Mouse (Mus musculus) ES-Bruce4 (cell line): Measurements from ENCODE around the gene Iqcd. TPM values are rescaled to one million over a fixed set of nuclear protein-coding genes. Genes with fewer than 3 reads are reported as not detected.

Experiments used
- H3K27ac ChIP-seq: 2 replicates; pipeline ENCODE4 v1.5.1; 2012; ENCODE audit warnings: low read length, inconsistent platforms; ENCODE audit not compliant: insufficient read depth
- H3K27me3 ChIP-seq: 2 replicates; pipeline ENCODE4 v1.6.1; 2012; ENCODE audit warnings: mild to moderate bottlenecking, low read length, inconsistent platforms; ENCODE audit not compliant: control insufficient read depth, poor library complexity, insufficient read depth, severe bottlenecking
- H3K36me3 ChIP-seq: 2 replicates; pipeline ENCODE4 v1.6.1; 2012; ENCODE audit warnings: inconsistent platforms, mild to moderate bottlenecking, low read length, moderate library complexity; ENCODE audit not compliant: control insufficient read depth, poor library complexity, insufficient read depth, severe bottlenecking
- H3K4me1 ChIP-seq: one replicate; pipeline ENCODE4 v1.8.1; 2011; ENCODE audit warnings: low read length; ENCODE audit not compliant: control insufficient read depth, insufficient read depth
- H3K4me3 ChIP-seq: 2 replicates; pipeline ENCODE4 v1.5.1; 2011; ENCODE audit warnings: low read depth, mild to moderate bottlenecking, low read length
- H3K9ac ChIP-seq: 2 replicates; pipeline ENCODE4 v1.6.1; 2012; ENCODE audit warnings: low read depth, mild to moderate bottlenecking, inconsistent platforms; ENCODE audit not compliant: poor library complexity, severe bottlenecking
- H3K9me3 ChIP-seq: replicated peaks from 2 replicates; pipeline ENCODE4 v1.6.1; 2012; ENCODE audit warnings: mild to moderate bottlenecking, low read length, inconsistent platforms; ENCODE audit not compliant: control insufficient read depth, poor library complexity, insufficient read depth, severe bottlenecking
- CTCF ChIP-seq: IDR thresholded peaks from one replicate; pipeline ENCODE4 v1.8.1; 2011; ENCODE audit warnings: low read depth, low read length
- EP300 ChIP-seq: IDR thresholded peaks from 2 replicates; pipeline ENCODE4 v1.6.1; 2011; ENCODE audit warnings: low read depth, low read length; ENCODE audit not compliant: insufficient read depth
- POLR2A ChIP-seq: IDR thresholded peaks from one replicate; pipeline ENCODE4 v1.8.1; 2011; ENCODE audit warnings: low read length; ENCODE audit not compliant: insufficient read depth
- polyA plus RNA-seq: library from polyadenylated mRNA; stranded (reverse); fragments of >200 nt; gene quantifications from 2 replicates; pipeline ENCODE4 v1.2.4, GENCODE M21; 2011; ENCODE audit warnings: low read depth; ENCODE audit not compliant: missing spikeins, insufficient read depth, insufficient read length

Iqcd gene
- polyA plus RNA-seq, 1 experiment = 0.37 TPM

DNA sequence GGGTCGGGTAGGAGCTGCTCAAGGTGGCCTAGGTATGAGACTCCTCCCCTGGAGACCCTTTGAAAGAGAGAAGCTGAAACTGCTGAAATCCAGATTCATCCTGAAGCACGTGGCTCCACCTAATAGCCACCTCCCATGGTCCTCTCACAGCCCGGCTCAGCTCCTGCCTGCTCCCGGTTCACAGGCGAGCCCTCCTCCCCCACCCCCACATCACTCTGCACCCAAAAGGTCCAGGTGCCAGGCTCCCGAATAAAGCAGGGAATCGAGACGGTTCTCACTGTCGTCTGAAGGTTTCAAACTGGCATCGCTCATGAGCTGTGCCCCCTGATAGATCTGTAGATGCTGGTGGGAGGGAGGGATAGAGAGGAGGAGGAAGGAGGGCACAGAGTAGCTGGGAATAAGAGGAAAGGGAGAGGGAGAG is 16.4 kb downstream of the Iqcd start:
- Histone ChIP-seq H3K9ac (peak overlapping the region; percentile 53), H3K4me3 (peak overlapping the region; percentile 66), H3K4me1 (peaks cover 3% of the 10 kb centered on the region), H3K27me3 (no peaks in the 10 kb centered on the region), H3K27ac (peak overlapping the region; percentile 13; the same call in 1 of the 2 replicates), H3K36me3 (no peaks in the 10 kb centered on the region), H3K9me3 (no peaks in the 10 kb centered on the region)
- TF ChIP-seq EP300 (no peak), POLR2A (no peak), CTCF (no peak)

DNA sequence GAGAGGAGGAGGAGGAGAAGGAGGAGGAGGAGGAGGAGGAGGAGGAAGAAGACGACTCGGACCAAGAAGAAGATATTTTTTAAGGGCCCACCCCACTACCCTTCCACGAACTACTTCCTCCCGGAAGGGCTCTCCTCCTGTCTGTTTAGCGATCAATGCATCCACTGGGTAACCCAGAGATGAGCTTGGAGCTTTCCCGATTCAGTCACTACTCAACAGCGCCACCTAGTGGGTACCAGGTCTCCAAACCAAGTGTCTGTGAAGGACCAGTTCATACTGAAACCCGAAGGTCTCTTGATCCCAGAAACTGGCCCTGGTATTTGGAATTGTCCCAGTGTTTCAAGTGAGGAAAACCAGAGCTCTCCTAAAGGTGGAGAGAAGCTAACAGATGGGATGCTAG is 16.9 kb downstream of the Iqcd start:
- Histone ChIP-seq H3K27me3 (no peaks in the 10 kb centered on the region), H3K4me3 (peak overlapping the region; percentile 74; the same call in 1 of the 2 replicates), H3K36me3 (no peaks in the 10 kb centered on the region), H3K9ac (peak overlapping the region; percentile 53), H3K4me1 (peaks cover 3% of the 10 kb centered on the region), H3K9me3 (no peaks in the 10 kb centered on the region), H3K27ac (no peak overlapping the region)
- TF ChIP-seq EP300 (no peak), CTCF (peak; percentile 77), POLR2A (no peak)

DNA sequence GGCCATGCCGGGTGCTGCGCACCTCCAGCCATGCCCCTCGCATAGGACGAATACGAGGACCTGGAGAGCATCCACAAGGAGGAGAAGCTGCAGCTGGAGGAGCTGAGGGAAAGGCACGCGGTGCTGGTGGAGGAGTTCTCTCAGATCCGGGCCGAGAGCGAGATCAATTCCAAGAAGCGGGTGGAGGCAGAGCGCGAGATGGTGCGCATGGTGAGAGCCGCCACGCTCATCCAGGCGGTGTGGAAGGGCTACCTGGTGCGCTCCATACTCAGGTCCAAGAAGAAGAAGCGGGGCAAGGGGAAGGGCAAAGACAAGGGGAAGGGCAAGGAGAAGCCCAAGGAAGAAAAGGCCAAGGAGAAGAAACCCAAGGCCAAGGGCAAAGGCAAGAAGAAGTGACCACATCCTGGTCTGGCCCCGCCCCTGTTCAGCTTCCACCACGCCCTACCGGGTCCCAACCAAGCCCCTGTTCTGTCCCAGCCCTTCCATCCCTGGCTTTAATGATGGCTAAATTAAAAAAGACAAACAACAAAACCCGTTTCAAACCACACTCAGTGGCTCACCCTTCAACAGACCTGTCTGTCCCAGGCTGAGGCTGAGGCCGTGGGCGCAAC is 17.9 kb downstream of the Iqcd start:
- H3K9ac ChIP-seq = 0 out of 2 replicates have a peak overlapping the region, but pooled peaks have one; percentile 11
- no peaks in the 10 kb centered on the region for H3K9me3 ChIP-seq
- H3K4me1 ChIP-seq = peaks cover 3% of the 10 kb centered on the region
- H3K27me3 ChIP-seq = no peaks in the 10 kb centered on the region
- H3K36me3 ChIP-seq = no peaks in the 10 kb centered on the region
- peak overlapping the region; percentile 74 for H3K4me3 ChIP-seq
- no peak overlapping the region for H3K27ac ChIP-seq
- TF ChIP-seq CTCF (peak; percentile 4), EP300 (no peak)

DNA sequence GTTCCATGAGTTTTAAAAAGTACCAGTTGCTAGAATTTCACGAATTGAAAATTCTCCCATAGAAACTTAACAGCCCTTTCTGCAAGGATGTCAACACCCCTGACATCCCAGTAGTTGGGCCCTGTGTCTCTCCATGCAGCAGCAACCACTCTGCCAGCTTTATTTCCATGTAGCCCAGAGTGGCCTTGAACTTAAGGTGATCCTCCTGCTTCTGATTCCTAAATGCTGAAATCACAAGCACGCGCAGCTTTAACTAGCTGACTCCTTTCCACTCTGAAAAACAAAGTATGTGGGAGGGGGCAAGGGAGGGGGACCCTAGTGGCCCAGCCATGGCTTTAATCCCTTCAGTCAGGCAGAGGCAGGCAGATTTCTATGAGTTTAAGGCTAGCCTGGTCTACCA is 18.5 kb downstream of the Iqcd start:
- Histone ChIP-seq H3K9ac (no peak overlapping the region), H3K27ac (no peak overlapping the region), H3K4me1 (peaks cover 3% of the 10 kb centered on the region), H3K4me3 (no peak overlapping the region), H3K27me3 (no peaks in the 10 kb centered on the region), H3K9me3 (no peaks in the 10 kb centered on the region), H3K36me3 (no peaks in the 10 kb centered on the region)
- TF ChIP-seq CTCF = no peak
- no peak for TF ChIP-seq EP300
- no peak for TF ChIP-seq POLR2A

DNA sequence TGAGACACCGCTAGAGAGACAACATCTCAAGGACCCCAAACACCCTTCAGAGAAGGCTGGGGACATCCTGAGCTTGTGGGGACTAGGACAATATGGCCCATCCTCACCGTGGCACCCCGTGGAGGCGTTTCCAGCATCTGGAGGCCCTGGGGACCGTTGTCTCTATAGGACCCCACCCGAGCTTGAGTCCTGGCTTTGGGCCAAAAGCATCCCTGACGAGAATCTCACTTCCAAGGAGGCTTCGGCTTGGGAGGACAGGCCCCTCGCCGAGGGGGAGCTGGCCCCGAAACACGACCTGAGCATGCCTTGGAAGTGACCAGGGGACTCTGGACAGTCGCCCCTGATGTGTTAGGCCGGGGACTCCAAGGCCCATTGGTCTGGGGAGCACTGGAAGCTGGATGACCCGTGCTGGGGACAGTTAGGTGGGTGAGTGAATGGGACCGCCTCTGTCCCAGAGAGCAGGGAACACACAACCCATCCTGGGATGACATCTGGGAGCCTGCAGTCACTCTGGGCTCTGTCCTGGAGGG is 20.5 kb downstream of the Iqcd start:
- Histone ChIP-seq H3K36me3 (no peaks in the 10 kb centered on the region), H3K4me3 (no peak overlapping the region), H3K9me3 (no peaks in the 10 kb centered on the region), H3K27me3 (no peaks in the 10 kb centered on the region), H3K27ac (no peak overlapping the region), H3K4me1 (peaks cover 3% of the 10 kb centered on the region), H3K9ac (no peak overlapping the region)
- no peak for TF ChIP-seq CTCF
- no peak for TF ChIP-seq POLR2A

DNA sequence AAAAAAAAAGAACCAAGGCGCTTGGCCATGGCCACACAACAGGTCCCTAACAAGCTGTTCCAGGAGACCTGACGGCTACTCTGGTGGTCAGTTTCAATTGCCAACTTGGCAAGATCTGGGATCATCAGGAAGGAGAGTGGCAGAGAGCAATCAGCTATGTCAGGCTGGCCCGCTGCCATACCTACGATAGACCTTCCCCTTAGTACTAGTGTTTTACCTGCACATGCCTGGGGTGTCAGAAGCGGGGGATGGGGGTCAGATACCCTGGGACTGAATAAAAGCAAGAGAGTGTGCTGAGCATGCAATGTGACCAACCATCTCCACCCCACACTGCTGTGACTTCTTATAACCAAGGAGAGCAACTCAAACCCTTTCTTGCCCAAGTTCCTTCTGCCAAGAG is 22.1 kb downstream of the Iqcd start:
- Histone ChIP-seq H3K4me1 (peaks cover 3% of the 10 kb centered on the region), H3K27me3 (no peaks in the 10 kb centered on the region), H3K36me3 (no peaks in the 10 kb centered on the region), H3K27ac (no peak overlapping the region), H3K4me3 (no peak overlapping the region), H3K9ac (no peak overlapping the region), H3K9me3 (no peaks in the 10 kb centered on the region)
- TF ChIP-seq CTCF (no peak), EP300 (no peak), POLR2A (no peak)
